Mouse (Mus musculus) embryonic stem cell, embryonic (primary cell): ENCODE measurements around the gene Atp5j2.

Experiments
- CTCF ChIA-PET, 4 experiments: fragments of 300-600 bp in 2 of 4; fragments of 350-600 bp in 2 of 4; sonication (Branson Sonifier 250); formaldehyde crosslinking; loops; one replicate each; lab custom pipeline; 2022; ENCODE audit warnings: inconsistent platforms in 2 of 4; lab: Charles Lee
- POLR2A ChIA-PET, 4 experiments: fragments of 300-600 bp in 2 of 4; fragments of 350-600 bp in 2 of 4; sonication (Branson Sonifier 250); formaldehyde crosslinking; loops; one replicate each; lab custom pipeline; 2022; ENCODE audit warnings: antibody characterized with exemption in 4 of 4, inconsistent platforms in 1 of 4; lab: Charles Lee

Atp5j2 gene

DNA sequence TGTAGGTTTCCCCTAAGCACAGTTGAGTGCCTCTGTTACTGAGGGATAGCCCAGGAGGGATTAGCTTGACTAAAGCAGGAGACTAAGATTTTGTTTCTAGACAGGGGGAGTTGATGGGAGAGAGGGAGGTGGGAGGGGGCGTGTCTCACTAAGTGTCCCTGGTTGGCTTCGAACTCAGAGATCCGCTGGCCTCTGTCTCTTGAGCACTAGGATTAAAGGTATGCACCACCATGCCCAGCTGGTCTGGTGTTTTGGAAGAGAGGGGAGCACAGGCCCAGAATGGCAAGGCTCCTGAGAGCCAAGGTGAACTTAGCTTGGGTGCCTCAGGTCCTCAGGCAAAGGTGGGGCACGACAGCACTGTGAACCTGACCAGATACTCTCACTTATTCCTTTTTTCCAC is 19.5 kb upstream of the Atp5j2 start:
- POLR2A ChIA-PET, result interaction anchor here in 2 of 4 experiments (0.8 to 22.4 kb wide), 3 partner anchors 9 to 23 kb away, joined by 3 to 510 read pairs (median 3); partner anchors contain the start of gene Zfp655 (in 1 of the 2)

DNA sequence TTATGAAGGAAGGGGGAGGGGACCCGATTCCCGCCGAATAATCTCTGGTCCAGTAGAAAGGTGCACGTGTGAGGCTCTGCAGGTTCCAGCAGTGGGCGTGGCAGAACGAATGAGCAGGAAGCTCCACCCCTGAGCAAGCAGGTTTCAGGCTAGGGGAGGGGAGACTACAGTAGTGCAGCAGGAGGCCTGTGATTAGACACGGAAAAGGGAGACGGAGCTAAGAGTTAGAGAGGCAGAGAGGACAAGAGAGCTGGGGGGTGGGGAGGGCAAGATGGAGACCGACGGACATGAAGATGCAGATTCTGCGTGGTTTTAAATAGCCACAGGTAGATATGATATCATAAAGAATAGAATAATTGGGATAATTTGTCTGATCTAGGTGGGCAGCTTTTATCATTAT is 16.5 kb upstream of the Atp5j2 start:
- ChIA-PET POLR2A (interaction anchor here in 3 of 4 experiments (0.8 to 22.4 kb wide), 16 partner anchors 9 to 1012 kb away, joined by 3 to 510 read pairs (median 4); partner anchors contain the start of genes Zfp655 (in 2 of the 3), Arpc1b (in 1 of the 3), Atp5j2 (in 1 of the 3) and Zscan25 (in 1 of the 3)), CTCF (interaction anchor here in 1 of 4 experiments (0.9 kb wide), 1 partner anchor 10 kb away, joined by 3 read pairs; no protein-coding TSS in a partner anchor)

More for the DNA sequence above, 19.5 kb upstream of the Atp5j2 start:
- CTCF ChIA-PET, result no interaction called here

DNA sequence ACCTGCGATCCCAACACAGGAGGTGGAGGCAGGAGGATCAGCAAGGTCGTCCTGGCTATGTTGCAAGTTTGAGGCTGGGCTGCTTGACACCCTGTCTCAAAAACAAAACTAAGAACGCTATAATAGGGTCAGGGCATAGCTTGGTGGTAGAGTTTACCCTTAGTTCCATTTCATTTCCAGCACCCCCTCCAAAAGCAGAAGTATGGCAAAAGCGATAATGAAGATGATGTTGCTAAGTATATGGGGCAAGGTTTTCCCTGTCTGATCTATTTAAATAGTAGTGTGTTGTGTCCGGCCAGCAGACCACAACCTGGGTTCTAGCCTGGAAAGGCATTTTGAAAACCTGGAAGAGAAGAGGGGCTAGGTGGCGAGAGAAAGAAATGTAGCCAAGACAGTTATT is 16.1 kb upstream of the Atp5j2 start:
- ChIA-PET POLR2A (interaction anchor here in 3 of 4 experiments (0.6 to 22.4 kb wide), 17 partner anchors 9 to 1013 kb away, joined by 3 to 510 read pairs (median 4); partner anchors contain the start of genes Zfp655 (in 2 of the 3), Arpc1b (in 1 of the 3), Atp5j2 (in 1 of the 3) and Zscan25 (in 1 of the 3)), CTCF (interaction anchor here in 1 of 4 experiments (0.9 kb wide), 1 partner anchor 10 kb away, joined by 3 read pairs; no protein-coding TSS in a partner anchor)

DNA sequence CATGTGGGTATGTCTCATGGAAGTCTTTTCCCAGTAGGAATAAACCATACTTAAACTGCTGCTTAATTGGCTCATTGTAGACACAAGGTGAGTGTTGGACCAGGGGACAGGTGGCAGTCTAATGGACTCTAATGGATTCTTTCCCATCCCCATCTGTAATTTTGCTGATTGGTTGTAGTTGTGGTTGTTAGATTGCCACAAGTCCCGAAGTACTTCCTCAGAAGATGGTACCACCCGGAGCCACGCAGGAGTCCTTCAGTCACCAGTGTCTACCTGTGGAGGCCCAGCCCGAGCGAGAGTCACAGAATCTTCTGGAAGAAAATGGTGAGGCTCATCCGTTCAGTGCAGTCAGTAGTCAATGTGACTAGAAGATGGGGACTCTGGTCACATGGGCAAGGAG is 15.5 kb upstream of the Atp5j2 start:
- CTCF ChIA-PET, result no interaction called here
- POLR2A ChIA-PET, result interaction anchor here in 2 of 4 experiments (0.6 to 22.4 kb wide), 10 partner anchors 8 to 90 kb away, joined by 3 to 510 read pairs (median 10); partner anchors contain the start of genes Zfp655 (in 2 of the 2), Atp5j2 (in 1 of the 2) and Zscan25 (in 1 of the 2)

DNA sequence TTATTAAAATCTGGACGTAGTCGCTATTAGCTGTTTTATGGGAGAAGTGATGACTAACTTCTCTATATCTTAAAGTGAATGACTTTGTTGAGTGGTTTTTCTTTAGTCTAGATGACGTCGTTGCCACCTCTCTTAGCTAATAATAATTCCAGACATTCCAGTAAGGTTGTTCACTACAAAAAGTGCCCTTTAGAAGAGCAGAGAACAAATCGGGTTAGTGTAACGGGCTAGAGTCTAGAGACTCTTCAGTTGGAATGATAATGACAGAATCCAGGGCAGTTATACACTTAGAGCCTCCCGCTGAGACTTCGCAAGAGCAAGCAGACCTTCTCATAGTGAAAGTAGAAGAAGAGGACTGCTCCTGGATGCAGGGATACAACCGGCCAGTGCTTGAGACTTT is 13.2 kb upstream of the Atp5j2 start:
- CTCF ChIA-PET, result interaction anchor here in 1 of 4 experiments (1.6 to 2.9 kb wide), 4 partner anchors 9 to 29 kb away, joined by 4 to 31 read pairs (median 8); no protein-coding TSS in a partner anchor
- POLR2A ChIA-PET, result interaction anchor here (0.7 to 22.4 kb wide), 45 partner anchors 8 to 762 kb away, joined by 3 to 510 read pairs (median 13); partner anchors contain the start of genes Cpsf4 (in 3 of the 4), Ptcd1 (in 3 of the 4), Zfp655 (in 3 of the 4) and Zscan25 (in 3 of the 4)

DNA sequence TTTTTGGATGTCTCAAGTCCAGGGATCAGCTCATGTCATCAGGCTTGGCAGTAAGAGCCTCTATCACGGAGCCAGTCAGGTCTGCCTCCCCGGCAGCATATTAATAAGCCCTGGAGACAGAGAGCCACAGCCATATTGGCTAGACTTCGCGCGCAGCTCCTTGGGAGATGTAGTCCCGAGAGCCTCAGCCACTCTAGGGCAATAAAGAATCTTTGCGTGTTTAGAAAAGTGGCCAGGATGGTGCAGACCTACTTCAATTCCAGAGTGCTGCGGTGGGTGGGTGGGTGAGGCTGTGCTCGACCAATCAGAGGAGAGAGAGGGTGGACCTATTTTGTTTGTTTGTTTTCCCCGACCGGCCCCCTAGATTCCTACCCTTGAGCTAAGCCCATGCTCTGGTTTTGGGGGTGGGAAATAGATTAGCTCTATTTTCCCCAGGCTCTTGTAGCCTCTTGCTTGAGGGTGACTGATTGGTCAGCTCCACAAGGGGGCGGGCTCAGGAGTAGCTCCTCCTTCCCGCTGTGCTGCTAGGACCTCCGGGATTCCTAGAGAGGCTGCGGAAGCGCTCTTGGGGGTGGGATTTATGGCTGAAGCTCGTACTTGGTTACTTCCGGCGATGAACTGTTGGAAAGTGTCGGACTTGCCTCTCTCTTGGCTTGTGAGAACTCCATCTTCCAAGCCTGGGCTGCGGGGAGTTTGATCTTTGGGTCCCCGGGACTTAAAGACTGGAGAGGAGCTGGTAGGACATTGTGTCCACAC is 12.3 kb upstream of the Atp5j2 start, which contains the start of gene Zkscan5:
Zkscan5 (plus strand) TSS at position 627 of the 756 bp plus-strand sequence.
- CTCF ChIA-PET, result interaction anchor here in 2 of 4 experiments (0.5 to 2.9 kb wide), 18 partner anchors 10 to 1909 kb away, joined by 3 to 31 read pairs (median 5); partner anchors contain the start of genes Atp5j2 (in 1 of the 2), Ccz1 (in 1 of the 2), Cpsf4 (in 1 of the 2) and Ptcd1 (in 1 of the 2)
- POLR2A ChIA-PET, result interaction anchor here (0.6 to 22.4 kb wide), 107 partner anchors 9 to 1591 kb away, joined by 3 to 510 read pairs (median 5); partner anchors contain the start of genes Cpsf4 (in 3 of the 4), Ptcd1 (in 3 of the 4), Zfp655 (in 3 of the 4) and Zscan25 (in 3 of the 4)

DNA sequence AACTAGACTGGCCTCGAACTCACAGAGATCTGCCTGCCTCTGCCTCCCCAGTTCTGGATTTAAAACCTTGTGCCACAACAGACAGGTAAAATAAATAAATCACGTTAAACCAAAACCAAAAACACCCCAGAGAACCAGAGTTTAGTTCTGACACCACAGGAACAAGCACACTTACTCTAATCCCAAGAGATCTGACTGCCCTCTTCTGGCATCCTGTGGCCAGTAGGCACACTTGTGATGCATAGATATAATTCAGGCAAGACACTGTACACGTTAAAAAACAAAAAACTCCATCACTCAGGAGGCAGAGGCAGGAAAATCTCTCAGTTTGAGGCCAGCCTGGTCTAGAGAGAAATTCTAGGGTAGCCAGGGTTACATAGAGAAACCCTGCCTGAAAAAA is 10.6 kb upstream of the Atp5j2 start:
- POLR2A ChIA-PET, result interaction anchor here in 2 of 4 experiments (1.6 to 11.8 kb wide), 2 partner anchors 17 to 28 kb away, joined by 5 to 206 read pairs; no protein-coding TSS in a partner anchor
- CTCF ChIA-PET, result no interaction called here

DNA sequence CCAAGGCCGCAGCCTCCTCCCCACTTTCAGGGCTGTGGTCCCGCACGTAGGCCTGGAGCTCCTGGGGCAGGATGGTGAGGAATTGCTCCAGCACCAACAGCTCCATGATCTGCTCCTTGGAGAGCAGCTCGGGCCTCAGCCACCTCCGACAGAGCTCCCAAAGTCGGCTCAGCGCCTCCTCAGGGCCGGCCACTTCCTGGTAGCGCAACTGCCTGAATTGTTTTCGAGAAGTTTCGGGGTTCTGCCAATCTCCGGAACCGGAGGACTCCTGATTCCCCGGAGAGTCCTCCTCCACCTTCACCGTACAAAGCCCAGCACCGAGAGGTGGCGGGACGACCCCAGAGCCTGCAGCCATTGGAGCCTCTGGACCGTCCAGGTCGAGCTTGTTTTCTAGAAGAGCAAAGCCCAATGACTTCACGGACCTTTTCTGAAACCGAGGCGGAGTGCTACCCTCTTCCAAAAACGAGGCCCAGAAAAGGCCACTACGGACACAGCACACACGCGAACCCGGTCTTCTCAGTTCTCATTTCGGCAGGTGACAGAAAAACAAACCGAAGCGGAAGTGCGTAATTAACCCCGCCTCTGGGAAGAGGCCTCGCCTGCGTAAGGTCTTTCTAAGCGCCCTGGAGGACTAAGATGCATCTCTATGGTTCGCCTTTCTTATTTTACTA is 9.6 kb upstream of the Atp5j2 start, which contains the start of gene Zkscan14:
Zkscan14 (minus strand) TSS at position 548 of the 671 bp plus-strand sequence.
- POLR2A ChIA-PET, result interaction anchor here in 2 of 4 experiments (0.6 to 11.8 kb wide), 27 partner anchors 8 to 433 kb away, joined by 3 to 206 read pairs (median 4); partner anchors contain the start of genes Atp5j2 (in 2 of the 2), Zscan25 (in 2 of the 2), Cpsf4 (in 1 of the 2) and Ptcd1 (in 1 of the 2)

DNA sequence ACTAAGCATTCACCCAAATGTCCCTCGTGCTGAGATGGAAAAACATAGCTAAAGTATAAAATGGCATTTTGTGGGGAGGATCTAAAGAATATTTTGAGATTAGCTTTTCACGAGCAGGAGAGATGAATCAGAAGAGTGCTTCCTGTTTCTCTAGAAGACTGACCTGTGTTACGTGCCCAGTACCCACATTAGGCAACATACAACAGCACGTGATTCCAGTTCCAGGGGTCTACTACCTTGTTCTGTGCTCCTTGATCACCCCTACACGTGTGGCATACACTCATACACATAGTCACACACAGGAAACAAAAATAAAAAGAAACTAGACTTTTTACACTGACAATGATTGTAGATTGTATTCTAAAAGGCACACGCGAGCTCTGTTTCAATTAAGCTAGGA is 8.5 kb upstream of the Atp5j2 start:
- CTCF ChIA-PET, result no interaction called here

More for the DNA sequence above, 9.6 kb upstream of the Atp5j2 start, which contains the start of gene Zkscan14:
- CTCF ChIA-PET, result interaction anchor here in 2 of 4 experiments (0.5 to 1.2 kb wide), 3 partner anchors 9 to 27 kb away, joined by 3 to 7 read pairs (median 4); partner anchors contain the start of gene Atp5j2 (in 1 of the 2)

DNA sequence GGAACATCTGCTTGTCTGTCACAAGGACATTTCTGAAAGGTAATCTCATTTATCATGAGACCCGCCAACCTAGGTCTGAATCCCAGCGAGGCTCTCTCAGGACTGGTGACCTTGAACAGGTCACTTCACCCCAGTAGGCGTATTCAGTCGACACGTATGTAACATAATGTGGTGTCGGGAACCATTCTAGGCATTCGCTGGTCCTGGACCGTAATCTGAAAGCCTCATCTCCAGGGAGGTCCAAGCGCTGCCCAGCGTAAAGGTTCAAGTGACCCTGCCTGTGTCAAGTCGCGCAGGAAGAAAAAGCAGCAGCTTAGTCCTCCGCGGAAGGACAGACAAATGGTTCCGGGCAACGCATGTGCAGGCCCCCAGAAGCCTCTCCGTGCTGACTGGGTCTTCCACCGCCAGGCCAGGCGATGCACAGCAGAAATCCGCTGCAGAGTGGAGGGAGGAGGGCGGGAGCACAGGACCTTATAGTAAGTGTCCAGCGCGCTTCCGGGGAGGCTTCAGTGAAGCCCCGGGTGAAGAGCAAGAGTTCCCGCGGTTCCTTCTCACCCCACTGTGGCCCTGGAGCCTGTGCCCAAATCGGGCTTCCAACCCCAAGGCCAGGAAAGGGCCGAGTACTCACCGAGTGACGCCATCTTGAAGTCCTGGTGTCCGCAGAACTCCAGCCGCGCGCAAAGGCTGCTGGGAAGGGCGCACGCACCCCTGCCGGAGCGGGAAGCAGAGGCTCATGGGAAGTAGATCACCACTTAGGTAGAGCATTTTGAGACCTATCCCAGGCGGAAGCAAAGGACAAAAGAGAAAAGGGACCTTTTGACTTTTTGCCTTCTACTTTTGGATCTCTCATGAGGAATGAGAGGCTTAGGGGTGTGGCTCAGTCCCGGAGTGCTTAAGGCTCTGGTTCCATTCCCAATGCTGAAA is 725 bp downstream of the Atp5j2 start:
- POLR2A ChIA-PET, result interaction anchor here (0.6 to 15.8 kb wide), 25 partner anchors 9 to 676 kb away, joined by 3 to 289 read pairs (median 6); partner anchors contain the start of genes Zkscan5 (in 3 of the 4), Cpsf4 (in 2 of the 4), Ptcd1 (in 2 of the 4) and Zfp655 (in 2 of the 4)
- CTCF ChIA-PET, result interaction anchor here in 2 of 4 experiments (0.6 to 1.5 kb wide), 5 partner anchors 10 to 1284 kb away, joined by 3 to 12 read pairs (median 7); partner anchors contain the start of genes Zkscan14 (in 1 of the 2) and Zkscan5 (in 1 of the 2)

More for the DNA sequence above, 8.5 kb upstream of the Atp5j2 start:
- POLR2A ChIA-PET, result interaction anchor here in 2 of 4 experiments (0.9 to 11.8 kb wide), 11 partner anchors 8 to 432 kb away, joined by 3 to 206 read pairs (median 6); partner anchors contain the start of genes Atp5j2 (in 2 of the 2), Cpsf4 (in 2 of the 2), Ptcd1 (in 2 of the 2) and Trrap (in 1 of the 2)

DNA sequence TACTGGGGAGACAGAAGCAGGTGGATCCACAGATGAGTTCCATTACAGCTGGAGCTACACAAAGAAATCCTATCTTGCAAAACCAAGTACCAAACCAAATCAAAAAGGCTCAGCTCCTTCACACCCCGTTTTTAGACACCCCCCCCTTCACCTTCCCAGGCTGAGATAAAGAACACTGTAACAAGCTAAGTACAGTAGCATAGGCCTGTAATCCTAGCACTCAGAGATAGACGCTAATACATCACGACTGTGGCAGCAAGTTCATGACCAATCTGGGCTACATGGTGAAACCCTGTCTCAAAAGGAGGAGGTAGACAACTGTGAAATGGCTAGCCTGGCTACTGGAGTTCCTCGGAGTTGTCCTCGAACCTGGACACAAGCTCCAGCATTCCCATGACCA is 1.5 kb downstream of the Atp5j2 start:
- CTCF ChIA-PET, result interaction anchor here in 2 of 4 experiments (0.6 to 1.3 kb wide), 2 partner anchors 71 to 1945 kb away, joined by 3 read pairs; no protein-coding TSS in a partner anchor
- POLR2A ChIA-PET, result interaction anchor here (0.6 to 15.8 kb wide), 31 partner anchors 8 to 675 kb away, joined by 3 to 289 read pairs (median 4); partner anchors contain the start of genes Zkscan5 (in 3 of the 4), Cpsf4 (in 2 of the 4), Ptcd1 (in 2 of the 4) and Zfp655 (in 2 of the 4)

DNA sequence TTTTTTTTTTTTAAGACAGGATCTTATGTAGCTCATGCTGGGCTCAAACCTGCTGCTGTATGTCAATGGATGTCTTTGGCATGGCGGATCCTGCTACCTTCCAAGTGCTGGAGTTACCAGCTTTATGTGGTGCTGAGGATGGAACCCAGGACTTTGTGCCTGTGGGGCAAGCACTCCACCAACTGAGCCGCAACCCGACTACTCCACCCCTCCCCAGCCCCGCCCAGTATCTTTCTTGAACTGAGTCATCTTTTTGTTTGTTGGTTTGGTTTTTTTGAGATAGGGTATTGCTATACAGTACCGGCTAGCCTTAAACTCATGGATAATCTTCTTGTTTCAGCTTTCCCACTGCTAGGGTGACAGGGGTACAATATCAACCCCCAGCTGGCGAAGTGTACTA is 2.4 kb downstream of the Atp5j2 start:
- ChIA-PET POLR2A (interaction anchor here (0.6 to 15.8 kb wide), 26 partner anchors 9 to 76 kb away, joined by 3 to 289 read pairs (median 4); partner anchors contain the start of genes Zkscan5 (in 4 of the 4), Cpsf4 (in 2 of the 4), Ptcd1 (in 2 of the 4) and Zkscan14 (in 2 of the 4)), CTCF (interaction anchor here in 2 of 4 experiments (1.3 to 1.5 kb wide), 2 partner anchors 24 to 71 kb away, joined by 3 read pairs; no protein-coding TSS in a partner anchor)

DNA sequence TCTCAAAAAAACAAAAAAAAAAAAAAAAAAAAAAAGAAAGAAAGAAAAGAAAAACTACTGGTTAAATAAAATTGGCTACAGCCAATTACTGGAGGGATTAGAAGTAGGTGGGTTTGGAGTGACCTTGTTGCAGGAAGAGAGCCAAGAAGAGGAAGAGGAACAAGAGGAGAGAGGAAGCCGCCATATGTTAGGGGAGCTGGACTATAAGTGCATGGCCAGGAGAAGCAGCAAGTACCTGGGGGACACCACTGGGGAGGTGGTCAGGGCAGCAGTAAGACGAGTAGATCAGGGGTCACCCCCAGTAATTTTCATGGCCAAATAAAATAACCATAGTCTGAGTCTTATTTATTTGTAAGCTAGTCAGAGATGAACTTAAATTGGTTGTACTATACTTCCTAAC is 6.6 kb downstream of the Atp5j2 start:
- POLR2A ChIA-PET, result interaction anchor here in 3 of 4 experiments (0.7 to 15.8 kb wide), 13 partner anchors 10 to 89 kb away, joined by 3 to 289 read pairs (median 6); partner anchors contain the start of genes Zkscan5 (in 3 of the 3), Cpsf4 (in 2 of the 3), Ptcd1 (in 2 of the 3) and Arpc1b (in 1 of the 3)
- CTCF ChIA-PET, result no interaction called here

DNA sequence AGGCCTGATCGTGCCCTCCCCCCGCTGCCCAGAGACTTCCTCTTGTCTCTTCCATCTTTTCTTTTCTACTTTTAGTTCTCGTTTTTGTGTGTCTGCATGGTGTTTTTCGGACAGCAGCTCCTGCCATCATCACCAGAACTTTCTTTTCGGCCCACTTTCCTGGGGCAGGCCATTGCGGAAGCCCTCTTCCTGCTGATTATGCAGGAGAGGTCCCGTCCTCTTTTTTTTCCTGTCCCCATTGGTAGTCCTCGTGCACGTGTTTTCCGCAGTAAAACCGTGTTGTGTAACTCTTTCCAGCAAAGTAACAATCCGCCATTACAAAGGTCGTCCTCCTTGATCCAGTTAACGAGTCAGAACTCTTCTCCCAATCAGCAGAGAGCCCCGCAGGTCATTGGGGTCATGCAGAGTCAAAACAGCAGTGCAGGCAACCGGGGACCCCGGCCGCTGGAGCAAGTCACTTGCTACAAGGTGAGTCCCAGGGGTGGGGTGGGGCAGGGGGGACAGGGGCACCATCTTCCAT is 13.3 kb downstream of the Atp5j2 start:
- ChIA-PET POLR2A (interaction anchor here in 3 of 4 experiments (0.9 to 15.8 kb wide), 10 partner anchors 8 to 54 kb away, joined by 3 to 289 read pairs (median 6); partner anchors contain the start of genes Cpsf4 (in 3 of the 3), Ptcd1 (in 3 of the 3), Zfp655 (in 1 of the 3) and Zkscan5 (in 1 of the 3)), CTCF (no interaction called here)

DNA sequence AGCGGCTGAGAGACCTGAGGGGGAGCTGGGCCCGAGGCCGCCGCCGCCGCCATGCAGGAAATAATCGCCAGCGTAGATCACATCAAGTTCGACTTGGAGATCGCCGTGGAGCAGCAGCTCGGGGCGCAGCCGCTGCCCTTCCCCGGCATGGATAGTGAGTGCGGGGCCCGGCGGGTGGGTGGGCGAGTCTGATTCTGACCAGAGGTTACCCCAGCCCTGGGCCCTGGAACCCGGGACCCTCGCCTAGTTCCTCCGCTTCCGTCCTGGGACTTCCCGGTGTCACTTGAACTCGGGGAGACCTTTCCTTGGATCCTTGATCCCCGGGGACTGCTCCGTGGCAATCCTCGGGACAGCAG is 24.6 kb downstream of the Atp5j2 start:
- CTCF ChIA-PET, result interaction anchor here in 1 of 4 experiments (0.7 to 1.5 kb wide), 5 partner anchors 12 to 54 kb away, joined by 3 to 6 read pairs (median 3); partner anchors contain the start of gene Zkscan5
- POLR2A ChIA-PET, result interaction anchor here in 3 of 4 experiments (0.6 to 15.0 kb wide), 55 partner anchors 8 to 113 kb away, joined by 3 to 289 read pairs (median 6); partner anchors contain the start of genes Arpc1b (in 3 of the 3), Zfp655 (in 3 of the 3), Zkscan5 (in 3 of the 3) and Atp5j2 (in 2 of the 3)
